Mouse (Mus musculus): ENCODE measurements around the gene Ankfy1. TPM values are rescaled to one million over a fixed set of nuclear protein-coding genes. Genes with fewer than 3 reads are reported as not detected.
A peak's percentile ranks its signal among the peaks of the same experiment; 100 is the strongest.
"Not testable (repeated sequence)": the region's sequence is repeated elsewhere in the genome, so short reads cannot be mapped to it uniquely, and the experiment has no call there.

The Ankfy1 gene
- polyA plus RNA-seq, 1 experiment from 2014 or later: 21.3 TPM

GRCm38 (mm10) chr11:72683402-72683801 is 6.4 kb upstream of the Ankfy1 start:
- ATAC-seq: no peak
- H3K36me3 ChIP-seq (ENCODE audit: poor library complexity, severe bottlenecking): peaks cover 18% of the 10 kb centered on the region
- 95% methylated on average over 2 of the region's 2 CpGs for WGBS

GRCm38 (mm10) chr11:72686697-72687096 is 3.1 kb upstream of the Ankfy1 start:
- H3K4me2 ChIP-seq: no peak overlapping the region
- H3K9me3 ChIP-seq (replicated peaks): no peaks in the 10 kb centered on the region
- H3K27ac ChIP-seq: no peak overlapping the region
- H3K9ac ChIP-seq: no peak overlapping the region
- no peak overlapping the region for H3K4me3 ChIP-seq
- H3K36me3 ChIP-seq (ENCODE audit: poor library complexity, severe bottlenecking): peaks cover 8% of the 10 kb centered on the region; the same call in 1 of the 2 replicates
- H3K27me3 ChIP-seq: no peaks in the 10 kb centered on the region
- no peak for ATAC-seq
- peaks cover 15% of the 10 kb centered on the region for H3K4me1 ChIP-seq

More at GRCm38 (mm10) chr11:72683402-72683801, 6.4 kb upstream of the Ankfy1 start:
- Histone ChIP-seq H3K27me3 (no peaks in the 10 kb centered on the region), H3K27ac (no peak overlapping the region), H3K4me2 (no peak overlapping the region), H3K9me3 (replicated peaks) (no peaks in the 10 kb centered on the region), H3K9ac (no peak overlapping the region), H3K4me3 (no peak overlapping the region), H3K4me1 (no peaks in the 10 kb centered on the region)

- no peak overlapping the region for H3K4me2 ChIP-seq
- H3K27me3 ChIP-seq: no peaks in the 10 kb centered on the region
- no peak overlapping the region for H3K27ac ChIP-seq
- H3K9me3 ChIP-seq (replicated peaks): no peaks in the 10 kb centered on the region
- ATAC-seq: no peak
- H3K4me1 ChIP-seq: peaks cover 24% of the 10 kb centered on the region
- no peak overlapping the region for H3K9ac ChIP-seq
- H3K36me3 ChIP-seq (ENCODE audit: poor library complexity, severe bottlenecking): peaks cover 8% of the 10 kb centered on the region; the same call in 1 of the 2 replicates
- H3K4me3 ChIP-seq: no peak overlapping the region
- WGBS: 11% methylated on average over 5 of the region's 5 CpGs
Measured at GRCm38 (mm10) chr11:72688242-72688641, 1.6 kb upstream of the Ankfy1 start.

GRCm38 (mm10) chr11:72689115-72689514 is 691 bp upstream of the Ankfy1 start:
- H3K36me3 ChIP-seq (ENCODE audit: poor library complexity, severe bottlenecking): peaks cover 6% of the 10 kb centered on the region; the same call in 1 of the 2 replicates
- peak overlapping the region; percentile 84 for H3K4me3 ChIP-seq
- 82% methylated on average over 3 of the region's 3 CpGs for WGBS
- H3K27me3 ChIP-seq: no peaks in the 10 kb centered on the region
- peak overlapping the region; percentile 91 for H3K4me2 ChIP-seq
- H3K27ac ChIP-seq: no peak overlapping the region
- ATAC-seq: no peak
- peaks cover 24% of the 10 kb centered on the region for H3K4me1 ChIP-seq
- peak overlapping the region; percentile 85 for H3K9ac ChIP-seq
- no peaks in the 10 kb centered on the region for H3K9me3 ChIP-seq (replicated peaks)

GRCm38 (mm10) chr11:72692353-72692752 is 2.5 kb downstream of the Ankfy1 start:
- 83% methylated on average over 4 of the region's 4 CpGs for WGBS
- Histone ChIP-seq H3K9me3 (replicated peaks) (no peaks in the 10 kb centered on the region), H3K36me3 (ENCODE audit: poor library complexity, severe bottlenecking) (peaks cover 5% of the 10 kb centered on the region; the same call in 1 of the 2 replicates), H3K4me1 (peaks cover 24% of the 10 kb centered on the region), H3K4me2 (no peak overlapping the region), H3K4me3 (no peak overlapping the region), H3K9ac (no peak overlapping the region), H3K27me3 (no peaks in the 10 kb centered on the region), H3K27ac (no peak overlapping the region)
- no peak for ATAC-seq

GRCm38 (mm10) chr11:72695025-72695424 is 5.2 kb downstream of the Ankfy1 start:
- Histone ChIP-seq H3K36me3 (ENCODE audit: poor library complexity, severe bottlenecking) (0 out of 2 replicates have a peak, but pooled peaks cover 10% of the 10 kb centered on the region), H3K4me1 (peaks cover 22% of the 10 kb centered on the region), H3K9me3 (replicated peaks) (no peaks in the 10 kb centered on the region), H3K27ac (no peak overlapping the region), H3K4me2 (no peak overlapping the region), H3K4me3 (no peak overlapping the region), H3K27me3 (no peaks in the 10 kb centered on the region), H3K9ac (no peak overlapping the region)
- no peak for ATAC-seq
- WGBS: 91% methylated on average over 3 of the region's 3 CpGs

GRCm38 (mm10) chr11:72696368-72696971 is 6.7 kb downstream of the Ankfy1 start:
- H3K4me1 ChIP-seq: peaks cover 11% of the 10 kb centered on the region
- 91% methylated on average over 2 of the region's 2 CpGs for WGBS

GRCm38 (mm10) chr11:72697323-72697722 is 7.5 kb downstream of the Ankfy1 start:
- H3K9ac ChIP-seq: no peak overlapping the region
- H3K4me1 ChIP-seq: peaks cover 3% of the 10 kb centered on the region; the same call in 1 of the 2 replicates
- no peaks in the 10 kb centered on the region for H3K9me3 ChIP-seq (replicated peaks)
- H3K27me3 ChIP-seq: no peaks in the 10 kb centered on the region
- H3K27ac ChIP-seq: no peak overlapping the region
- no peak overlapping the region for H3K4me3 ChIP-seq
- no peak for ATAC-seq
- no peak overlapping the region for H3K4me2 ChIP-seq
- H3K36me3 ChIP-seq (ENCODE audit: poor library complexity, severe bottlenecking): peaks cover 14% of the 10 kb centered on the region; the same call in 1 of the 2 replicates

More at GRCm38 (mm10) chr11:72696368-72696971, 6.7 kb downstream of the Ankfy1 start:
- no peak overlapping the region for H3K4me3 ChIP-seq
- no peak for ATAC-seq
- peaks cover 14% of the 10 kb centered on the region; the same call in 1 of the 2 replicates for H3K36me3 ChIP-seq (ENCODE audit: poor library complexity, severe bottlenecking)
- H3K27ac ChIP-seq: no peak overlapping the region
- H3K4me2 ChIP-seq: no peak overlapping the region
- no peaks in the 10 kb centered on the region for H3K27me3 ChIP-seq
- H3K9ac ChIP-seq: no peak overlapping the region
- H3K9me3 ChIP-seq (replicated peaks): no peaks in the 10 kb centered on the region

GRCm38 (mm10) chr11:72705111-72705510 is 15.3 kb downstream of the Ankfy1 start:
- not testable (repeated sequence) for H3K4me2 ChIP-seq; H3K27me3 ChIP-seq; H3K27ac ChIP-seq; H3K9me3 ChIP-seq (replicated peaks); H3K36me3 ChIP-seq (ENCODE audit: poor library complexity, severe bottlenecking); H3K4me3 ChIP-seq; H3K4me1 ChIP-seq; H3K9ac ChIP-seq; ATAC-seq
- WGBS: 92% methylated on average over 2 of the region's 2 CpGs

- no peak overlapping the region for H3K4me3 ChIP-seq
- no peak overlapping the region for H3K4me2 ChIP-seq
- peaks cover 26% of the 10 kb centered on the region for H3K36me3 ChIP-seq (ENCODE audit: poor library complexity, severe bottlenecking)
- H3K9ac ChIP-seq: no peak overlapping the region
- no peaks in the 10 kb centered on the region for H3K4me1 ChIP-seq
- ATAC-seq: no peak
- H3K27me3 ChIP-seq: no peaks in the 10 kb centered on the region
- H3K9me3 ChIP-seq (replicated peaks): no peaks in the 10 kb centered on the region
- whole genome bisulfite sequencing: 93% methylated on average over 5 of the region's 5 CpGs
- H3K27ac ChIP-seq: no peak overlapping the region
Measured at GRCm38 (mm10) chr11:72712721-72713120, 22.9 kb downstream of the Ankfy1 start.

GRCm38 (mm10) chr11:72718161-72718560 is 28.4 kb downstream of the Ankfy1 start:
- no peak overlapping the region for H3K4me2 ChIP-seq
- H3K27ac ChIP-seq: no peak overlapping the region
- H3K4me3 ChIP-seq: no peak overlapping the region
- WGBS: 85% methylated on average over 3 of the region's 3 CpGs
- no peak overlapping the region for H3K9ac ChIP-seq
- no peaks in the 10 kb centered on the region for H3K9me3 ChIP-seq (replicated peaks)
- H3K4me1 ChIP-seq: no peaks in the 10 kb centered on the region
- H3K36me3 ChIP-seq (ENCODE audit: poor library complexity, severe bottlenecking): peaks cover 19% of the 10 kb centered on the region
- no peak for ATAC-seq
- H3K27me3 ChIP-seq: no peaks in the 10 kb centered on the region

- ATAC-seq: no peak
- Histone ChIP-seq H3K9me3 (replicated peaks) (no peaks in the 10 kb centered on the region), H3K36me3 (ENCODE audit: poor library complexity, severe bottlenecking) (peaks cover 13% of the 10 kb centered on the region), H3K4me3 (no peak overlapping the region), H3K27me3 (no peaks in the 10 kb centered on the region), H3K27ac (no peak overlapping the region), H3K9ac (no peak overlapping the region), H3K4me2 (no peak overlapping the region), H3K4me1 (no peaks in the 10 kb centered on the region)
- WGBS: 46% methylated on average over 2 of the region's 2 CpGs
Measured at GRCm38 (mm10) chr11:72723165-72723564, 33.4 kb downstream of the Ankfy1 start.

- Histone ChIP-seq H3K4me1 (no peaks in the 10 kb centered on the region), H3K4me3 (no peak overlapping the region), H3K27me3 (no peaks in the 10 kb centered on the region), H3K27ac (no peak overlapping the region), H3K36me3 (ENCODE audit: poor library complexity, severe bottlenecking) (peaks cover 16% of the 10 kb centered on the region), H3K4me2 (no peak overlapping the region), H3K9ac (no peak overlapping the region), H3K9me3 (replicated peaks) (no peaks in the 10 kb centered on the region)
- no peak for ATAC-seq
Measured at GRCm38 (mm10) chr11:72723871-72724270, 34.1 kb downstream of the Ankfy1 start.
